Mouse (Mus musculus) heart, embryonic 11.5 days (tissue): Measurements from ENCODE around the gene Ncapg. TPM values are rescaled to one million over a fixed set of nuclear protein-coding genes. Genes with fewer than 3 reads are reported as not detected.

Experiments used
- ATAC-seq: fragments of 200-750 bp; cut with Nextera tagmentation; replicated peaks from 2 replicates; pipeline ENCODE4 v1.8.0; 2017; ENCODE audit warnings: moderate library complexity; ENCODE audit not compliant: insufficient number of reproducible peaks, low FRiP score, low TSS enrichment
- H3K27ac ChIP-seq: fragments of 300-500 bp; sonication (generic); 2 replicates; pipeline ENCODE4 v1.5.1; 2014; ENCODE audit warnings: mild to moderate bottlenecking, low read depth, low read length
- H3K27me3 ChIP-seq: fragments of 300-500 bp; sonication (generic); 2 replicates; pipeline ENCODE4 v1.6.1; 2014; ENCODE audit warnings: mild to moderate bottlenecking, low read length, mixed read lengths; ENCODE audit not compliant: control insufficient read depth, insufficient read depth
- H3K36me3 ChIP-seq: fragments of 300-500 bp; sonication (generic); 2 replicates; pipeline ENCODE4 v1.6.1; 2014; ENCODE audit warnings: mild to moderate bottlenecking, low read length, moderate library complexity, mixed read lengths; ENCODE audit not compliant: control insufficient read depth, insufficient read depth
- H3K4me1 ChIP-seq: fragments of 300-500 bp; sonication (generic); 2 replicates; pipeline ENCODE4 v1.6.1; 2014; ENCODE audit warnings: low read length; ENCODE audit not compliant: control insufficient read depth, insufficient read depth
- H3K4me2 ChIP-seq: fragments of 300-500 bp; sonication (generic); 2 replicates; pipeline ENCODE4 v1.6.1; 2014; ENCODE audit warnings: mild to moderate bottlenecking, moderate library complexity
- H3K4me3 ChIP-seq: fragments of 300-500 bp; sonication (generic); 2 replicates; pipeline ENCODE4 v1.5.1; 2014; ENCODE audit warnings: low read depth, low read length
- H3K9ac ChIP-seq: fragments of 300-500 bp; sonication (generic); 2 replicates; pipeline ENCODE4 v1.6.1; 2014; ENCODE audit warnings: mild to moderate bottlenecking, low read depth, low read length, moderate library complexity
- H3K9me3 ChIP-seq: fragments of 300-500 bp; sonication (generic); replicated peaks from 2 replicates; pipeline ENCODE4 v1.6.1; 2016; ENCODE audit warnings: low read length; ENCODE audit not compliant: control insufficient read depth
- WGBS: fragments of 180-500 bp; shearing (Covaris S2); extraction: QIAGEN DNeasy Blood & Tissue Kit; methylation state at CpG from one replicate; pipeline ENCODE4 v1.1.7; 2014; ENCODE audit not compliant: insufficient replicate concordance; 5-methylcytosine and 5-hydroxymethylcytosine counted together
- polyA plus RNA-seq: library from polyadenylated mRNA; unstranded; fragments of >200 nt; fragmentation: Nextera tagmentation; extraction: Ambion mirVana; gene quantifications from 2 replicates; pipeline ENCODE4 v1.2.1, GENCODE M21; 2014

The Ncapg gene
- 39.6 and 43.1 TPM in 2 replicates for polyA plus RNA-seq

GRCm38 (mm10) chr5:45669598-45670279, at the start of gene Ncapg:
TSS of gene Ncapg (plus strand) at chr5:45669919.
- under 1% methylated on average over 65 of the region's 66 CpGs for WGBS
- Histone ChIP-seq H3K4me2 (peak within 1 kb of the TSS; percentile 82), H3K9ac (peak within 1 kb of the TSS; percentile 91), H3K9me3 (no peaks in the 10 kb centered on the region), H3K36me3 (no peaks in the 10 kb centered on the region), H3K4me1 (peaks cover 3% of the 10 kb centered on the region; the same call in 1 of the 2 replicates), H3K27ac (peak within 1 kb of the TSS; percentile 85), H3K27me3 (no peaks in the 10 kb centered on the region), H3K4me3 (peak within 1 kb of the TSS; percentile 69)
- peak; percentile 100 for ATAC-seq

GRCm38 (mm10) chr5:45621511-45621910, 48.2 kb upstream of the Ncapg start:
- H3K4me1 ChIP-seq, result no peaks in the 10 kb centered on the region
- H3K9ac ChIP-seq, result no peak overlapping the region
- 42% methylated on average over 3 of the region's 3 CpGs for WGBS
- no peaks in the 10 kb centered on the region for H3K36me3 ChIP-seq
- H3K9me3 ChIP-seq, result peaks cover 5% of the 10 kb centered on the region; the same call in 1 of the 2 replicates
- ATAC-seq, result no peak
- no peak overlapping the region for H3K4me3 ChIP-seq
- H3K27ac ChIP-seq, result no peak overlapping the region
- no peaks in the 10 kb centered on the region for H3K27me3 ChIP-seq
- H3K4me2 ChIP-seq, result no peak overlapping the region

GRCm38 (mm10) chr5:45627771-45628170, 41.9 kb upstream of the Ncapg start:
- Histone ChIP-seq H3K27ac (no peak overlapping the region), H3K4me1 (no peaks in the 10 kb centered on the region), H3K9me3 (peaks cover 5% of the 10 kb centered on the region; the same call in 1 of the 2 replicates), H3K9ac (no peak overlapping the region), H3K36me3 (no peaks in the 10 kb centered on the region), H3K4me2 (no peak overlapping the region), H3K27me3 (no peaks in the 10 kb centered on the region), H3K4me3 (no peak overlapping the region)
- WGBS, result 69% methylated on average over 1 of the region's 1 CpGs
- no peak for ATAC-seq

GRCm38 (mm10) chr5:45629470-45629869, 40.2 kb upstream of the Ncapg start:
- no peaks in the 10 kb centered on the region for H3K36me3 ChIP-seq
- no peaks in the 10 kb centered on the region for H3K4me1 ChIP-seq
- ATAC-seq, result no peak
- peaks cover 3% of the 10 kb centered on the region; the same call in 1 of the 2 replicates for H3K9me3 ChIP-seq
- H3K27ac ChIP-seq, result no peak overlapping the region
- no peak overlapping the region for H3K4me2 ChIP-seq
- H3K4me3 ChIP-seq, result no peak overlapping the region
- H3K27me3 ChIP-seq, result no peaks in the 10 kb centered on the region
- no peak overlapping the region for H3K9ac ChIP-seq

- no peak overlapping the region for H3K27ac ChIP-seq
- WGBS, result 66% methylated on average over 3 of the region's 3 CpGs
- no peak overlapping the region for H3K4me2 ChIP-seq
- H3K36me3 ChIP-seq, result no peaks in the 10 kb centered on the region
- H3K4me3 ChIP-seq, result no peak overlapping the region
- H3K9ac ChIP-seq, result no peak overlapping the region
- H3K4me1 ChIP-seq, result no peaks in the 10 kb centered on the region
- H3K9me3 ChIP-seq, result no peaks in the 10 kb centered on the region
- no peak for ATAC-seq
- peaks cover 12% of the 10 kb centered on the region for H3K27me3 ChIP-seq
These were observed 31.3 kb upstream of the Ncapg start for GRCm38 (mm10) chr5:45638378-45638777.

- 1% methylated on average over 48 of the region's 48 CpGs for WGBS
- Histone ChIP-seq H3K36me3 (no peaks in the 10 kb centered on the region), H3K27me3 (peaks cover 12% of the 10 kb centered on the region), H3K9ac (peak within 1 kb of the TSS; percentile 63), H3K27ac (no peak within 1 kb of the TSS), H3K4me1 (no peaks in the 10 kb centered on the region), H3K4me3 (peak within 1 kb of the TSS; percentile 61), H3K4me2 (peak within 1 kb of the TSS; percentile 99), H3K9me3 (no peaks in the 10 kb centered on the region)
- peak; percentile 49 for ATAC-seq
These were observed 30.7 kb upstream of the Ncapg start, which contains the start of gene Fam184b for GRCm38 (mm10) chr5:45638806-45639714. TSS of gene Fam184b (minus strand) at chr5:45639614.

- no peaks in the 10 kb centered on the region for H3K9me3 ChIP-seq
- H3K36me3 ChIP-seq, result no peaks in the 10 kb centered on the region
- peak overlapping the region; percentile 99 for H3K4me2 ChIP-seq
- WGBS, result 3% methylated on average over 8 of the region's 8 CpGs
- H3K27me3 ChIP-seq, result peaks cover 12% of the 10 kb centered on the region
- peak overlapping the region; percentile 61 for H3K4me3 ChIP-seq
- H3K27ac ChIP-seq, result no peak overlapping the region
- ATAC-seq, result no peak
- no peaks in the 10 kb centered on the region for H3K4me1 ChIP-seq
- H3K9ac ChIP-seq, result no peak overlapping the region
These were observed 30.0 kb upstream of the Ncapg start for GRCm38 (mm10) chr5:45639715-45640092.

- H3K4me1 ChIP-seq, result no peaks in the 10 kb centered on the region
- ATAC-seq, result no peak
- no peaks in the 10 kb centered on the region for H3K9me3 ChIP-seq
- no peak overlapping the region for H3K9ac ChIP-seq
- H3K4me2 ChIP-seq, result no peak overlapping the region
- 70% methylated on average over 2 of the region's 2 CpGs for WGBS
- H3K27ac ChIP-seq, result no peak overlapping the region
- no peaks in the 10 kb centered on the region for H3K36me3 ChIP-seq
- no peaks in the 10 kb centered on the region for H3K27me3 ChIP-seq
- H3K4me3 ChIP-seq, result no peak overlapping the region
These were observed 18.6 kb upstream of the Ncapg start for GRCm38 (mm10) chr5:45651026-45651703.
